Mouse (Mus musculus): ENCODE measurements around the gene Hoxc13. TPM values are rescaled to one million over a fixed set of nuclear protein-coding genes. Genes with fewer than 3 reads are reported as not detected.
A peak's percentile ranks its signal among the peaks of the same experiment; 100 is the strongest.

Hoxc13 gene
- polyA plus RNA-seq (2015; fragmentation: Nextera tagmentation; extraction: Ambion mirVana), result not detected in 2 replicates

DNA sequence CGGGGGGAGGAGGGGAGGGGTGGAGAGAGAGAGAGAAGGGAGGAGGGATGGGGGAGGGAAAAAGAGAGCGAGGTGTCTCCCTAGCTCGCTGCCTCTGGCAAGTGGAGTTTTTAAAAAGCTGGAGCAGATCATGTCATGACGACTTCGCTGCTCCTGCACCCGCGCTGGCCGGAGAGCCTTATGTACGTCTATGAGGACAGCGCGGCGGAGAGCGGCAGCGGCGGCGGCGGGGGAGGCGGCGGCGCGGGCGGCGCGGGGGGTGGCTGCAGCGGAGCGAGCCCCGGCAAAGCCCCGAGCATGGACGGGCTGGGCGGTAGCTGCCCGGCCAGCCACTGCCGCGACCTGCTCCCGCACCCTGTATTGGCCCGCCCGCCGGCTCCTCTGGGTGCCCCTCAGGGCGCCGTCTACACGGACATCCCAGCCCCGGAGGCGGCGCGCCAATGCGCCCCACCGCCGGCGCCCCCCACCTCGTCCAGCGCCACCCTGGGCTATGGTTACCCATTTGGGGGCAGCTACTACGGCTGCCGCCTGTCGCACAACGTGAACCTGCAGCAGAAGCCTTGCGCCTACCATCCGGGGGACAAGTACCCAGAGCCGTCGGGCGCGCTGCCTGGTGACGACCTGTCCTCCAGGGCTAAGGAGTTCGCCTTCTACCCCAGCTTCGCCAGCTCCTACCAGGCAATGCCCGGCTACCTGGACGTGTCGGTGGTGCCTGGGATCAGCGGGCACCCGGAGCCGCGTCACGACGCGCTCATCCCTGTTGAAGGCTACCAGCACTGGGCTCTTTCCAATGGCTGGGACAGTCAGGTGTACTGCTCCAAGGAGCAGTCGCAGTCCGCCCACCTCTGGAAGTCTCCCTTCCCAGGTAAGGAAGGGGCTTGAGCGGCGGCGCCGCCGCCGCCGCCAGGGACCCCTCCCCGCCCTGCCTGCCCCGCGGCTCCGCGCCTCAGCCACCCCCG is at the start of gene Hoxc13:
Gene Hoxc13 (plus strand): TSS at position 51 of the 959 bp plus-strand sequence.
- Histone ChIP-seq H3K9me3 (no peaks in the 10 kb centered on the region), H3K27me3 (peaks cover 99% of the 10 kb centered on the region), H3K4me2 (peak within 1 kb of the TSS; percentile 23), H3K9ac (no peak within 1 kb of the TSS), H3K4me1 (replicated peaks) (peaks cover 2% of the 10 kb centered on the region; the same call in 1 of the 2 replicates), H3K36me3 (no peaks in the 10 kb centered on the region), H3K4me3 (0 out of 2 replicates have a peak within 1 kb of the TSS, but pooled peaks have one; percentile 5), H3K27ac (no peak within 1 kb of the TSS)
- WGBS, result under 1% methylated on average over 72 of the region's 88 CpGs
- no peak for ATAC-seq (ENCODE audit: low FRiP score)

DNA sequence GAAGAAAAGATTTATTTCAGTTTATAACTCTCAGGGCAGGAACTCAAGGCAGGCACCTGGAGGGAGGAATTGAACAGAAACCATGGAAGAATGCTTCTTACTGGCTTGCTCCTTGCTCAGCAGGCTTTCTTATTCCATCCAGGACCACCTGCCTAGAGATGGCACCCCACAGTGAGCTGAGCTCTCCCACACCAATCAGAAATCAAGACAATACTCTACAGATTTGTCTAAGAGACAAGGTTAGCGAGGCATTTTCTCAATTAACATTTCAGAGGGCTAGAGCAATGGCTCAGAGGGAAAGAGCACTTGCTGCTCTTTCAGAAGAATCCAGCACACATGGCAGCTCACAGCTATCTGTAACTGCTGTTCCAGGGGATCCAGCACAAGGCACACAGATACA is 35.1 kb upstream of the Hoxc13 start:
- H3K27ac ChIP-seq, result no peak overlapping the region
- no peaks in the 10 kb centered on the region for H3K36me3 ChIP-seq
- no peak for ATAC-seq (ENCODE audit: low FRiP score)
- H3K4me3 ChIP-seq, result no peak overlapping the region
- no peak overlapping the region for H3K9ac ChIP-seq
- no peaks in the 10 kb centered on the region for H3K9me3 ChIP-seq
- WGBS, result 32% methylated on average over 1 of the region's 1 CpGs
- H3K27me3 ChIP-seq, result peaks cover 12% of the 10 kb centered on the region; the same call in 1 of the 2 replicates
- no peaks in the 10 kb centered on the region for H3K4me1 ChIP-seq (replicated peaks)
- H3K4me2 ChIP-seq, result no peak overlapping the region

DNA sequence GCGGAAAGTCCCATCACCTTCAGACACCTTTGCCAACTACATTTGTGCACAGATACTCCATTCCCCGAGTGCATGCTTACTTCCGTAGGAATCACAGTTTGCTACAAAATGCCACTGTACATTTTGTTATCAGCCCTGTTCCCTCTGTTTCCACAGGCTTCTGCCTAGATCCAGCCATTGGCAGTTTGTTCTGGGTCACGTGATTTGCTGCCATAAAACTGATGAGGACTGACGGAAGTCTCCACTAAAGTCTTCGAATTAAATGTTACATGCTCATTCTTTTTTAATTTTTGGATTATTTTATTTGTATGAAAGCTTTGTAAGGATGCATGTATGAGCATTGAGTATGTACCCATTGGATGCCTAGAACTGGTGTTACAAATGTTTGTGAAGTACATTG is 25.8 kb upstream of the Hoxc13 start:
- no peak for ATAC-seq (ENCODE audit: low FRiP score)
- Histone ChIP-seq H3K36me3 (no peaks in the 10 kb centered on the region), H3K4me1 (replicated peaks) (no peaks in the 10 kb centered on the region), H3K4me2 (no peak overlapping the region), H3K4me3 (no peak overlapping the region), H3K27me3 (peaks cover 45% of the 10 kb centered on the region), H3K9ac (no peak overlapping the region), H3K27ac (no peak overlapping the region), H3K9me3 (no peaks in the 10 kb centered on the region)
- 89% methylated on average over 6 of the region's 6 CpGs for WGBS

DNA sequence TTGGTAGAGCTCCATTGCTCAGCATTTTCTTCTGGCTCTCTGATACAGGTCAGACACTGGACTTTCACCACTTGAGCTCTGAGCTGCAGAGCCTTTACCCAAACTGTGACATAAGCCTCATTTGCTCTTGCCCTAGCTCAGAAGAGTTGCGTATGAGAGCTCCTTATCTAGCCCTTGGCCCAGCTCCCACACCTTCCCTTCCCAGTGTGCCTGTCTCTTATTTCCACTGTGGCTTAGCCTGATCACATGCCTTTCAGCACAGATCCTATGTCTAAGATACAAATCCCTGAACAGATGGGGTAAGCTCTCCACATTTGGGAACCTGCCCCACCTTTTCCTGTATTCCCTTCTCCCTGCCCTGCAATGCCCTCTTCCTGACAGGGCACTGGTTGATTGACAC is 16.0 kb upstream of the Hoxc13 start:
- no peak for ATAC-seq (ENCODE audit: low FRiP score)
- WGBS, result 69% methylated on average over 1 of the region's 1 CpGs
- no peak overlapping the region for H3K27ac ChIP-seq
- no peaks in the 10 kb centered on the region for H3K36me3 ChIP-seq
- no peak overlapping the region for H3K9ac ChIP-seq
- H3K4me2 ChIP-seq, result no peak overlapping the region
- H3K27me3 ChIP-seq, result peaks cover 92% of the 10 kb centered on the region
- no peaks in the 10 kb centered on the region for H3K9me3 ChIP-seq
- H3K4me3 ChIP-seq, result no peak overlapping the region
- no peaks in the 10 kb centered on the region for H3K4me1 ChIP-seq (replicated peaks)

DNA sequence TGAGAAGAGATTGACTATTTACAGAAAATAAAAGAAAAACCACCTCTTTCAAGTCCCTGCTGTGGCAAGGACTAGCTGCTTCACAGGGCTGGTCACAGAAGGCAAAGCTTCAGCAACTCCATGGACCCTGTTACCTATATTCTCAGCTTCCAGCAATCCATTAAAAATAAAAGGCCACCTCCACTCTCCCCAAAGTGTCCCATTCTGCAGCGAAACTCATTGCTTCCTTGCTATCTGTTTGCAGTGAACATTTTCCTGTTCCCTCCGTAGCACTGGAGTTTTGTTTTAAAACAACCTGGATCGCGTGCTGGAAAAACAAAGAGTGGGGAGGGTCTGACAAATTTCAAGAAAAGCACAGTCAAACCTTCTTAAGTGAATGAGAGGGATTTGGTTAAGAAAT is 11.4 kb upstream of the Hoxc13 start:
- WGBS, result 0% methylated on average over 4 of the region's 4 CpGs
- no peak overlapping the region for H3K27ac ChIP-seq
- no peak for ATAC-seq (ENCODE audit: low FRiP score)
- no peaks in the 10 kb centered on the region for H3K4me1 ChIP-seq (replicated peaks)
- H3K4me2 ChIP-seq, result no peak overlapping the region
- peaks cover 95% of the 10 kb centered on the region for H3K27me3 ChIP-seq
- no peak overlapping the region for H3K4me3 ChIP-seq
- no peak overlapping the region for H3K9ac ChIP-seq
- H3K9me3 ChIP-seq, result no peaks in the 10 kb centered on the region
- H3K36me3 ChIP-seq, result no peaks in the 10 kb centered on the region

DNA sequence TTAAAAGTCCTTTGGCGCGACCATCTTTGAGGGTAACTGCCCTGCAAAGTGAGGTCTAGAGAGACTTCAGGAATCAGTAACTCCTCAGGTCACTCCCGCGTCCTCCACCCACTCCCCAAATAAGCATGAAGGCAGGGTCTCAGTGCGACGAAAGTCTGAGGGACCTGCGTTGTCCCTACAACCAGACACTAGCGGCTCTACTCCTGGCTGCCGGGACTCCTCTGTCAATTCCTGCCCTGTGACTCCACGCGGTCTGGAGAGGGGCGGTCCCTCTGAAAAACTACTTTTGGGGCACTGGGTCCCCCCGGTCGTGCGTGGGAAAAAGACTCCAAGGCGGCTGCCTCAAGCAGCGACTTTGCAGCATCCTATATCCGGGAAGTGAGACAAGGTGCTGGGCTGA is 10.9 kb upstream of the Hoxc13 start:
- Histone ChIP-seq H3K4me2 (no peak overlapping the region), H3K4me3 (no peak overlapping the region), H3K9ac (no peak overlapping the region), H3K9me3 (no peaks in the 10 kb centered on the region), H3K4me1 (replicated peaks) (no peaks in the 10 kb centered on the region), H3K27ac (no peak overlapping the region), H3K27me3 (peaks cover 95% of the 10 kb centered on the region), H3K36me3 (no peaks in the 10 kb centered on the region)
- no peak for ATAC-seq (ENCODE audit: low FRiP score)
- under 1% methylated on average over 18 of the region's 18 CpGs for whole genome bisulfite sequencing

DNA sequence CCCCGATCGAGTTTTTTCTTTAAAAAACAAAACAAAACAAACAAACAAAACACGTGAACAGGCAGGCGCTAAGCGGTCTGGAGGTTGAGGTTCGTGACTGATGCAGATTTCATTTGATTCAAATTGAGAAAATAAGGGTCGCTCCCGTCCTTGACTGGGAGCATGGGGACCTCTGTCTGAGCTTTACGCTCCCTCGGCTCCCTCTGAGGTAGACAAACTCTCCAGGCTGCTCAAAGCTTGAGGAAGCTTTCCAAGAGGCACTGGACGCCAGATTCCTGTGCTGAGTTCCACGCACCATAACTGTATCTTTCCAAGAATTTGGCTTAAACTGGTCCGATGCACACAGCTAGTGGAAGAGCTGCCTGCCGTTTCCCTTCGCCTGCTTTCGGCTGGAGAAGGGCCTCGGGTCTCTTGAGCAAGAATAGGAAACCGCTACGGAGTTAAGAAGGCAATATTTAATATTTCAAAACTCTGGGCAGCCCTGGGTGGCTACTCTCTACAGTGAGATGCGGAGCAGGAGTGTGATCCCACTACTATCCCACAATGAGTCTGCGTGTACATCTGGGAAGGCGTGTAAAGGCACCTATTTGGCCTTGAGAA is 10.3 kb upstream of the Hoxc13 start:
- H3K9ac ChIP-seq, result no peak overlapping the region
- H3K4me2 ChIP-seq, result no peak overlapping the region
- ATAC-seq (ENCODE audit: low FRiP score), result no peak
- H3K4me1 ChIP-seq (replicated peaks), result no peaks in the 10 kb centered on the region
- H3K27ac ChIP-seq, result no peak overlapping the region
- no peak overlapping the region for H3K4me3 ChIP-seq
- H3K27me3 ChIP-seq, result peaks cover 94% of the 10 kb centered on the region
- H3K36me3 ChIP-seq, result no peaks in the 10 kb centered on the region
- H3K9me3 ChIP-seq, result no peaks in the 10 kb centered on the region
- under 1% methylated on average over 22 of the region's 22 CpGs for WGBS

DNA sequence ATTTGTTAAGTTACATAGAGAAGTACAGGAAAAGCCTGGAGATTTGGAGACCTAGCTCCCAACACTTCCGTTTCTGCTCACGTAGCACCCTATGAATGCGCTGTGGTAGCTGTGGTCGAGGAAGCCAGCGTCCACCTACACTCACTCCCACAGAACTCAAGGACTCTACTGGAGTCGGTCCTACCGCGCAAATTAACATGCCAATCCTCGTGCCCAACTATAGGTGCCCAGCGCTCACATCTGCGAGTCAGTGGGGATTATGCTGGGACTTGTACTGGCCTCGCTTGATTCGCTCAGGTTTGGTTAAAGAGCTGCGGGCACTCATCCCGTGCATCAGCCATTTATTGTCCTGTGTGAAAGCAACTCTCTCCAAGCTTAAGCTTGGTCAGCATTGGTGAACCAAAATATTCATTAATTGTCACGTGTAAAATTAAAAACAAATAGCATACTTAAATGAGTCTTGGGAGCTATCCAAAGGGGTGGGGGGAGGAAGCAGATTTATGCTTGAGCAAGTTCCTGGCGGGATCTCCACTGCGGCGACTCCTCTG is 7.8 kb upstream of the Hoxc13 start:
- WGBS, result under 1% methylated on average over 19 of the region's 19 CpGs
- Histone ChIP-seq H3K9ac (no peak overlapping the region), H3K36me3 (no peaks in the 10 kb centered on the region), H3K27me3 (peaks cover 95% of the 10 kb centered on the region), H3K4me3 (no peak overlapping the region), H3K4me1 (replicated peaks) (no peaks in the 10 kb centered on the region), H3K4me2 (no peak overlapping the region), H3K9me3 (no peaks in the 10 kb centered on the region), H3K27ac (no peak overlapping the region)
- no peak for ATAC-seq (ENCODE audit: low FRiP score)

DNA sequence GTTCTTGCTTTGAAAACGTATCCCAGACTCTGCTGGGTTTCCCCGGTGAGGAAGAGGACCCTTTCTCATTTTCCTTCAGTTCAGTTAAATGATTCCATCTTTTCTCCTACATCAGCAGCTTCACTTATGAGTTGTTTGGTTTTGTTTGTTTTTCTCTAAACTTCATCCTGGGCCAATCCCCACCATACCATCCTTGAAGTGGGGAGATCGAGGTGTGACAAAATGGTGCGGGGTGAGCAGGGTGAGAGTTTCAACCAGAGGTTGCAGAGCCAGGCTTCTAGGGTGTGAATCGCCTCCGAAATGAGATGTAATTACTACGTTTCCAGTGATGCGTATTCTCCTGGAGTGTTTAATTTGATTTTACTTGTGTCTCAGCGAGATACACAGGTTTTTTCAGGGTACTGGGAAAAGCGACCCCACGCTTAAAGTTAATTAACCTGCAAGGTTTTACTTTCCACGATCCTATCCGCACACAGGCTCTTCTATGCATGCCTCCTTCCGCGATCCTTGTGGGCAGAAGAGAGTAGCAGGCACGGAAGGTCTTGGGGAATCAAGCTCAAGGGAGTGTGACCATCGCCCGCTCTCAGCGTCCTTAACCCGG is 2.8 kb upstream of the Hoxc13 start:
- WGBS, result under 1% methylated on average over 20 of the region's 20 CpGs
- ATAC-seq (ENCODE audit: low FRiP score), result no peak
- Histone ChIP-seq H3K4me3 (no peak overlapping the region), H3K36me3 (no peaks in the 10 kb centered on the region), H3K9ac (no peak overlapping the region), H3K27me3 (peaks cover 96% of the 10 kb centered on the region), H3K9me3 (no peaks in the 10 kb centered on the region), H3K27ac (no peak overlapping the region), H3K4me2 (no peak overlapping the region), H3K4me1 (replicated peaks) (peaks cover 2% of the 10 kb centered on the region; the same call in 1 of the 2 replicates)

DNA sequence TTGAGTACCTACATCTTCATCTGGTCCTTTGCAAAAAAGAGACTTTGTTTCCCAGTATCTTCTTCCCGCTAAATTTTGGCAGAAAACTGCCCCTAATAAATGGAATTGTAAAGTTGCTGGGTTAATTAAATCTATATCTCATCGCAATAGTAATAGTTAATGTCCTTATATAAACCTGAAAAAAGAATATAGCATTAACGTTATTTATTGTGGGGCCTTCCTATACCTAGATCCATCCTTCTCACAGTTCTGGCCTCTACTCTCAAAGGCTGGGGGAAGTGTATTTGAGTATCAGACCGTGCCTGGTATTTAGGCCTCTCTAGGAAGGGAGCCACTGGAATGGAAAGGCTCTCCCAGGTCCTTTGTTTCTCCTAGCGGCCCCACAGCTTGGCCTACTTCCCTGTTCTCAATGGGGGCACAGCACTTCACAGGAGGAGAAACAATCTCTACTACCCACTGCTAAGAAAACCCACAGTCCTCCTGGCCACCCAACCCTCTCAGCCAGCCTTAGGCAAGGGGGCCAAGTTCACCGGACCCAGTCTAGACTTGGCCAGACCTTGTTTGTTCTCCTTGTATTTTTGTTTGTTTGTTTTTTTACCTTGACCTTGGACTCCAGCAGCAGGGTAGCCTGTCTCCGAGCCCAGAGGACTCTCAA is 2.2 kb upstream of the Hoxc13 start:
- Histone ChIP-seq H3K4me1 (replicated peaks) (peaks cover 2% of the 10 kb centered on the region; the same call in 1 of the 2 replicates), H3K4me2 (no peak overlapping the region), H3K4me3 (no peak overlapping the region), H3K27me3 (peaks cover 96% of the 10 kb centered on the region), H3K36me3 (no peaks in the 10 kb centered on the region), H3K27ac (no peak overlapping the region), H3K9ac (no peak overlapping the region), H3K9me3 (no peaks in the 10 kb centered on the region)
- no peak for ATAC-seq (ENCODE audit: low FRiP score)
- 2% methylated on average over 7 of the region's 7 CpGs for WGBS

DNA sequence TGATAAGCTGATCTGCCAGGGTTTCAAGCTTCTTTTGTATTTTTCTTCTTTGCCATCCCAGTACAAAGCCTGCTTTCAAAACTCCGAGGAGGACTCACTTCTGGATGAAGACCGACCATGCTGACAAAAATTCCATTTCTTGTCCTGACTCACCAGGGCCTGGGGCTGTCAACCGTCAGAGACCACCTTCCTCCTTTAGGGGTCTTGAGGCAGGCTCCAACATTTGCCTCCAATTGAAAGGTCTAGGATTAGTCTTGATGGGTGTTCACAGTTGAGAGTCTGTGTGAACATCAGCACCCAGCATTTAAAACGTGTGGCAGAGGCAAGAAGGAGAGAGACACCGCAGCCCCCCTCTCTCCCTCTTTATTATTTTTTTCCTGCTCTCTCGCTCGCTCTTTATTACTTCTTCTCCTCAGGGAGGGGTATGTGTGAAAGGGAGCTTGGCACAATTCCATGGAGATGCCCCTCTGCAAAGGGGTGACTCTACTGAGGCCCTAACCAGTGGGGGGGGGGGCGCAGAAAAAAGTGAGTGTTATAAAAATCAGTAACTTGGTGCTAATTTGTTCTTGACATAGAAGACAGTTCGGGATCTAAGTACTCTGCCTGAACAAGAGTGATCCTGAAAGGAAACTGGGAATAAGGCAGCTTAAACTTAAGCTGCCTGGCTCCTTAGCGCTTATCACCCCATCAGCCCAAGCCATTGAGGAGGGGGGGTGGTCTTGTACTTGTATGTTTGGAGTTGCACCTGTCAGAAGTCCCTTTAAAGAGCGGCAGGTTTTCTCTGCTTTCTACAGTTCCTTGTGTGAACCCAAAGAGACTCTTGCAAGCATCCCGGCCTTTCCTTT is 1.3 kb upstream of the Hoxc13 start:
- H3K27ac ChIP-seq, result no peak overlapping the region
- no peak overlapping the region for H3K4me3 ChIP-seq
- ATAC-seq (ENCODE audit: low FRiP score), result no peak
- no peak overlapping the region for H3K4me2 ChIP-seq
- H3K9me3 ChIP-seq, result no peaks in the 10 kb centered on the region
- no peaks in the 10 kb centered on the region for H3K36me3 ChIP-seq
- peaks cover 2% of the 10 kb centered on the region; the same call in 1 of the 2 replicates for H3K4me1 ChIP-seq (replicated peaks)
- H3K9ac ChIP-seq, result no peak overlapping the region
- WGBS, result 3% methylated on average over 12 of the region's 12 CpGs
- H3K27me3 ChIP-seq, result peaks cover 98% of the 10 kb centered on the region
